9 mouse cellular contexts compared by ENCODE assay signal in genomic region chr12:108121288-108121687, GRCm38 (mm10). TPM values are rescaled to one million over a fixed set of nuclear protein-coding genes. Genes with fewer than 3 reads are reported as not detected.
A peak's percentile ranks its signal among the peaks of the same experiment; 100 is the strongest.
DNase-seq lines count a peak whose midpoint lies in the region; ATAC-seq and TF ChIP-seq lines count a peak whose summit lies in the region.
"Had no signal": no experiment of that assay in that cellular context is flagged by ENCODE, and none has a peak within 500 bp of the region (broad histone marks: within the 10 kb centered on the region; RNA-seq: fewer than 3 reads in every experiment).

No protein-coding gene starts in this region.

- no peaks in the 10 kb centered on the region for H3K27me3 ChIP-seq in forebrain, embryonic 15.5 days
- no peaks in the 10 kb centered on the region for H3K27me3 ChIP-seq in midbrain, postnatal 0 days (ENCODE audit: insufficient read depth, low read length)
- H3K27me3 ChIP-seq: heart, embryonic 13.5 days had no signal

- H3K4me3 ChIP-seq in forebrain, embryonic 15.5 days, result no peak overlapping the region
- H3K4me3 ChIP-seq in midbrain, postnatal 0 days (ENCODE audit: low read depth, low read length), result no peak overlapping the region
- H3K4me3 ChIP-seq: heart, embryonic 13.5 days had no signal

- peaks cover 3% of the 10 kb centered on the region; the same call in 1 of the 2 replicates for H3K36me3 ChIP-seq in forebrain, embryonic 15.5 days
- H3K36me3 ChIP-seq in midbrain, postnatal 0 days (ENCODE audit: insufficient read depth, low read length), result no peaks in the 10 kb centered on the region

- peak; percentile 69 for DNase-seq in urinary bladder, postnatal 14 days (ENCODE audit: low spot score)
- DNase-seq in urinary bladder, adult 2 months (ENCODE audit: low spot score), result no peak
- peak; percentile 25 for DNase-seq in c-Kit-positive CD71-positive TER-119-positive erythroid progenitor cells, embryonic 14.5 days (ENCODE audit: low spot score)
- peak; percentile 82 for DNase-seq in induced T-regulatory cell, adult 2 months (ENCODE audit: low read depth)
- peak; percentile 76 to 87 for DNase-seq in left cerebral cortex, postnatal 25 days (ENCODE audit: low spot score in 2 of 2)
- peak; percentile 88 for DNase-seq in midbrain, postnatal 0 days (ENCODE audit: low spot score)
- DNase-seq in thymus, postnatal 0 days (ENCODE audit: low spot score), result peak; percentile 80

- H3K27ac ChIP-seq in forebrain, embryonic 15.5 days (replicated peaks), result no peak overlapping the region
- H3K27ac ChIP-seq in midbrain, postnatal 0 days (ENCODE audit: low read depth, low read length), result no peak overlapping the region
- H3K27ac ChIP-seq: heart, embryonic 13.5 days had no signal

- H3K9me3 ChIP-seq in forebrain, embryonic 15.5 days, result no peaks in the 10 kb centered on the region
- no peaks in the 10 kb centered on the region for H3K9me3 ChIP-seq in midbrain, postnatal 0 days (ENCODE audit: low read length)
- H3K9me3 ChIP-seq: heart, embryonic 13.5 days had no signal

- peak; percentile 97 for TF ChIP-seq CTCF in midbrain, postnatal 0 days (IDR thresholded peaks at IDR 0.05)

- H3K9ac ChIP-seq in forebrain, embryonic 15.5 days (replicated peaks), result no peak overlapping the region
- H3K9ac ChIP-seq in midbrain, postnatal 0 days (replicated peaks; ENCODE audit: low read length, poor library complexity, severe bottlenecking), result no peak overlapping the region
- H3K9ac ChIP-seq: heart, embryonic 13.5 days had no signal

- no peak overlapping the region for H3K4me2 ChIP-seq in forebrain, embryonic 15.5 days (replicated peaks)
- no peak overlapping the region for H3K4me2 ChIP-seq in midbrain, postnatal 0 days (ENCODE audit: low read depth, low read length, poor library complexity, severe bottlenecking)
- H3K4me2 ChIP-seq: heart, embryonic 13.5 days had no signal

- intact Hi-C loops in left cerebral cortex, postnatal 25 days (cut with DNase I), result loop anchor here (1.0 to 2.0 kb wide), 2 partner anchors 80 to 114 kb away; no protein-coding TSS in a partner anchor

- peaks cover 13% of the 10 kb centered on the region for H3K4me1 ChIP-seq in forebrain, embryonic 15.5 days
- H3K4me1 ChIP-seq in midbrain, postnatal 0 days (ENCODE audit: insufficient read depth, low read length), result peaks cover 7% of the 10 kb centered on the region; the same call in 1 of the 2 replicates

- ATAC-seq in forebrain, embryonic 15.5 days (replicated peaks), result peak; percentile 81
- ATAC-seq in midbrain, postnatal 0 days (ENCODE audit: low FRiP score), result no peak

- WGBS in forebrain, embryonic 15.5 days, result 3% methylated on average over 2 of the region's 2 CpGs
- 3% methylated on average over 2 of the region's 2 CpGs for WGBS in midbrain, postnatal 0 days

RNA-seq across cellular contexts. Expression of gene Setd3, which starts 57.8 kb away (rescaled TPM):
- 70.3 and 77.3 TPM in 2 replicates for polyA plus RNA-seq in urinary bladder, adult 2 months (2012; rRNA removed)
- 98.3 and 108 TPM in 2 replicates for polyA plus RNA-seq in forebrain, embryonic 15.5 days (2015; fragmentation: Nextera tagmentation; extraction: Ambion mirVana)
- total RNA-seq in left cerebral cortex, postnatal 25 days (2021), result 100 to 1,000 TPM; 151 to 157 TPM
- total RNA-seq in midbrain, postnatal 0 days (2014; rRNA removed), result 74.6 and 95.5 TPM in 2 replicates
- 88.1 and 91.2 TPM in 2 replicates for polyA plus RNA-seq in midbrain, postnatal 0 days (2015; fragmentation: Nextera tagmentation; extraction: Ambion mirVana)
- 82.6 and 83.6 TPM in 2 replicates for polyA plus RNA-seq in thymus, postnatal 0 days (2015; fragmentation: Nextera tagmentation; extraction: Ambion mirVana)

RNA-seq across cellular contexts. Expression of gene Ccnk, which starts 58.1 kb away (rescaled TPM):
- 13.0 and 22.9 TPM in 2 replicates for polyA plus RNA-seq in urinary bladder, adult 2 months (2012; rRNA removed)
- polyA plus RNA-seq in forebrain, embryonic 15.5 days (2015; fragmentation: Nextera tagmentation; extraction: Ambion mirVana), result 3.3 and 3.7 TPM in 2 replicates
- 10 to 100 TPM; 28.8 to 29.6 TPM for total RNA-seq in left cerebral cortex, postnatal 25 days (2021)
- total RNA-seq in midbrain, postnatal 0 days (2014; rRNA removed), result 12.1 and 27.6 TPM in 2 replicates
- 2.1 and 2.2 TPM in 2 replicates for polyA plus RNA-seq in midbrain, postnatal 0 days (2015; fragmentation: Nextera tagmentation; extraction: Ambion mirVana)
- 4.0 and 4.7 TPM in 2 replicates for polyA plus RNA-seq in thymus, postnatal 0 days (2015; fragmentation: Nextera tagmentation; extraction: Ambion mirVana)
